ENCODE assay signal across 7 mouse cellular contexts in genomic region chr10:42941278-42941677, GRCm38 (mm10).
DNase-seq lines count a peak whose midpoint lies in the region; ATAC-seq lines count a peak whose summit lies in the region.

No protein-coding gene starts in this region.

- H3K4me1 ChIP-seq in neural tube, embryonic 11.5 days (ENCODE audit: control insufficient read depth, insufficient read depth, low read length) = 0 out of 2 replicates have a peak, but pooled peaks cover 2% of the 10 kb centered on the region
- H3K4me1 ChIP-seq in hindbrain, embryonic 14.5 days (replicated peaks; ENCODE audit: control insufficient read depth, insufficient read depth, low read length) = 0 out of 2 replicates have a peak, but pooled peaks cover 5% of the 10 kb centered on the region
- H3K4me1 ChIP-seq in midbrain, embryonic 13.5 days (replicated peaks) = peaks cover 11% of the 10 kb centered on the region

- no peak for DNase-seq in neural tube, embryonic 11.5 days (ENCODE audit: low spot score)
- DNase-seq in neural tube, embryonic 10.5 days (ENCODE audit: extremely low spot score, low spot score) = no peak
- DNase-seq in hindbrain, embryonic 14.5 days (ENCODE audit: low spot score) = no peak
- DNase-seq in gastrocnemius, postnatal 10 days = no peak
- no peak for DNase-seq in adrenal gland, postnatal 10 days
- no peak for DNase-seq in liver

- H3K9me3 ChIP-seq in neural tube, embryonic 11.5 days (ENCODE audit: control insufficient read depth, low read length) = no peaks in the 10 kb centered on the region
- no peaks in the 10 kb centered on the region for H3K9me3 ChIP-seq in hindbrain, embryonic 14.5 days (ENCODE audit: control insufficient read depth, low read length)
- H3K9me3 ChIP-seq in midbrain, embryonic 13.5 days = no peaks in the 10 kb centered on the region

- H3K4me3 ChIP-seq in neural tube, embryonic 11.5 days (ENCODE audit: low read depth, low read length) = no peak overlapping the region
- H3K4me3 ChIP-seq in hindbrain, embryonic 14.5 days (replicated peaks; ENCODE audit: low read length) = peak overlapping the region; percentile 1; the same call in 1 of the 2 replicates
- no peak overlapping the region for H3K4me3 ChIP-seq in midbrain, embryonic 13.5 days (replicated peaks)

- ATAC-seq in neural tube, embryonic 11.5 days (ENCODE audit: insufficient read depth, low FRiP score, low TSS enrichment) = peak; percentile 32; the same call in 1 of the 2 replicates
- peak; percentile 13; the same call in 1 of the 2 replicates for ATAC-seq in hindbrain, embryonic 14.5 days (ENCODE audit: low FRiP score)
- ATAC-seq in midbrain, embryonic 13.5 days = peak; percentile 57; the same call in 1 of the 2 replicates

- H3K36me3 ChIP-seq in neural tube, embryonic 11.5 days (ENCODE audit: control insufficient read depth, insufficient read depth, low read length) = no peaks in the 10 kb centered on the region
- no peaks in the 10 kb centered on the region for H3K36me3 ChIP-seq in hindbrain, embryonic 14.5 days (replicated peaks; ENCODE audit: control insufficient read depth, insufficient read depth)
- H3K36me3 ChIP-seq in midbrain, embryonic 13.5 days = no peaks in the 10 kb centered on the region

- WGBS in neural tube, embryonic 11.5 days = 57% methylated on average over 4 of the region's 4 CpGs
- WGBS in hindbrain, embryonic 14.5 days = 52% methylated on average over 4 of the region's 4 CpGs
- WGBS in midbrain, embryonic 13.5 days = 60% methylated on average over 4 of the region's 4 CpGs

- no peak overlapping the region for H3K4me2 ChIP-seq in neural tube, embryonic 11.5 days (ENCODE audit: low read depth)
- H3K4me2 ChIP-seq in hindbrain, embryonic 14.5 days (replicated peaks) = peak overlapping the region; percentile 40
- peak overlapping the region; percentile 35 for H3K4me2 ChIP-seq in midbrain, embryonic 13.5 days (replicated peaks)

- H3K27ac ChIP-seq in neural tube, embryonic 11.5 days (ENCODE audit: low read depth, low read length) = 0 out of 2 replicates have a peak overlapping the region, but pooled peaks have one; percentile 69
- H3K27ac ChIP-seq in hindbrain, embryonic 14.5 days = peak overlapping the region; percentile 72
- peak overlapping the region; percentile 80 for H3K27ac ChIP-seq in midbrain, embryonic 13.5 days

- H3K27me3 ChIP-seq in neural tube, embryonic 11.5 days (ENCODE audit: control insufficient read depth, insufficient read depth, low read length) = no peaks in the 10 kb centered on the region
- H3K27me3 ChIP-seq in hindbrain, embryonic 14.5 days (ENCODE audit: control insufficient read depth, insufficient read depth, low read length) = no peaks in the 10 kb centered on the region
- H3K27me3 ChIP-seq in midbrain, embryonic 13.5 days = no peaks in the 10 kb centered on the region

- H3K9ac ChIP-seq in neural tube, embryonic 11.5 days (ENCODE audit: low read length) = no peak overlapping the region
- H3K9ac ChIP-seq in hindbrain, embryonic 14.5 days = peak overlapping the region; percentile 24
- H3K9ac ChIP-seq in midbrain, embryonic 13.5 days (replicated peaks) = 0 out of 2 replicates have a peak overlapping the region, but pooled peaks have one; percentile 10
